Mouse (Mus musculus): ENCODE measurements around the gene Hoxd11. TPM values are rescaled to one million over a fixed set of nuclear protein-coding genes. Genes with fewer than 3 reads are reported as not detected.
A peak's percentile ranks its signal among the peaks of the same experiment; 100 is the strongest.

Gene Hoxd11
- polyA plus RNA-seq, 2 experiments, result 21.4 to 40.0 TPM

- TF ChIP-seq POLR2A (IDR thresholded peaks at IDR 0.05; ENCODE audit: borderline replicate concordance, extremely low read depth, insufficient read depth, insufficient read length), result no peak
- peaks cover 11% of the 10 kb centered on the region; the same call in 1 of the 2 replicates for H3K36me3 ChIP-seq (ENCODE audit: control insufficient read depth, insufficient read depth, low read length)
- peak overlapping the region; percentile 74 for H3K4me3 ChIP-seq (replicated peaks; ENCODE audit: low read length)
- peaks cover 34% of the 10 kb centered on the region for H3K27me3 ChIP-seq (ENCODE audit: control insufficient read depth, insufficient read depth, low read length)
- peak overlapping the region; percentile 97 for H3K27ac ChIP-seq (replicated peaks; ENCODE audit: low read depth, low read length)
- H3K4me1 ChIP-seq (ENCODE audit: control insufficient read depth, insufficient read depth, low read length), result peaks cover 5% of the 10 kb centered on the region; the same call in 1 of the 2 replicates
- ATAC-seq (ENCODE audit: low FRiP score, low read depth) (no peak), DNase-seq (ENCODE audit: low spot score) (no peak)
- WGBS, result 2% methylated on average over 22 of the region's 23 CpGs
- H3K9me3 ChIP-seq (ENCODE audit: control insufficient read depth, low read length), result no peaks in the 10 kb centered on the region
- H3K9ac ChIP-seq (ENCODE audit: low read depth, low read length, severe bottlenecking), result peak overlapping the region; percentile 99
- peak overlapping the region; percentile 96 for H3K4me2 ChIP-seq (replicated peaks; ENCODE audit: low read depth, low read length, severe bottlenecking)
Measured at GRCm38 (mm10) chr2:74679980-74680379, 623 bp downstream of the Hoxd11 start.

- H3K4me1 ChIP-seq (ENCODE audit: control insufficient read depth, insufficient read depth, low read length), result peaks cover 5% of the 10 kb centered on the region; the same call in 1 of the 2 replicates
- H3K4me2 ChIP-seq (replicated peaks; ENCODE audit: low read depth, low read length, severe bottlenecking), result peak overlapping the region; percentile 96
- ATAC-seq (ENCODE audit: low FRiP score, low read depth), result no peak
- H3K4me3 ChIP-seq (replicated peaks; ENCODE audit: low read length), result peak overlapping the region; percentile 74
- H3K27me3 ChIP-seq (ENCODE audit: control insufficient read depth, insufficient read depth, low read length), result peaks cover 35% of the 10 kb centered on the region
- peak overlapping the region; percentile 99 for H3K9ac ChIP-seq (ENCODE audit: low read depth, low read length, severe bottlenecking)
- H3K9me3 ChIP-seq (ENCODE audit: control insufficient read depth, low read length), result no peaks in the 10 kb centered on the region
- peaks cover 11% of the 10 kb centered on the region; the same call in 1 of the 2 replicates for H3K36me3 ChIP-seq (ENCODE audit: control insufficient read depth, insufficient read depth, low read length)
- WGBS, result 7% methylated on average over 21 of the region's 21 CpGs
- peak overlapping the region; percentile 97 for H3K27ac ChIP-seq (replicated peaks; ENCODE audit: low read depth, low read length)
- DNase-seq (ENCODE audit: low spot score), result no peak
- no peak for TF ChIP-seq POLR2A (IDR thresholded peaks at IDR 0.05; ENCODE audit: borderline replicate concordance, extremely low read depth, insufficient read depth, insufficient read length)
Measured at GRCm38 (mm10) chr2:74680561-74681398, 1.4 kb downstream of the Hoxd11 start.

- H3K4me3 ChIP-seq (replicated peaks; ENCODE audit: low read length), result peak overlapping the region; percentile 74
- TF ChIP-seq POLR2A (IDR thresholded peaks at IDR 0.05; ENCODE audit: borderline replicate concordance, extremely low read depth, insufficient read depth, insufficient read length), result peak; percentile 31; the same call in 1 of the 2 replicates
- DNase-seq (ENCODE audit: low spot score) (peak; percentile 73), ATAC-seq (ENCODE audit: low FRiP score, low read depth) (peak; percentile 53)
- peak overlapping the region; percentile 97 for H3K27ac ChIP-seq (replicated peaks; ENCODE audit: low read depth, low read length)
- H3K27me3 ChIP-seq (ENCODE audit: control insufficient read depth, insufficient read depth, low read length), result peaks cover 33% of the 10 kb centered on the region
- H3K36me3 ChIP-seq (ENCODE audit: control insufficient read depth, insufficient read depth, low read length), result peaks cover 13% of the 10 kb centered on the region
- peaks cover 5% of the 10 kb centered on the region; the same call in 1 of the 2 replicates for H3K4me1 ChIP-seq (ENCODE audit: control insufficient read depth, insufficient read depth, low read length)
- under 1% methylated on average over 69 of the region's 78 CpGs for WGBS
- no peaks in the 10 kb centered on the region for H3K9me3 ChIP-seq (ENCODE audit: control insufficient read depth, low read length)
- peak overlapping the region; percentile 96 for H3K4me2 ChIP-seq (replicated peaks; ENCODE audit: low read depth, low read length, severe bottlenecking)
- peak overlapping the region; percentile 99 for H3K9ac ChIP-seq (ENCODE audit: low read depth, low read length, severe bottlenecking)
Measured at GRCm38 (mm10) chr2:74681594-74682531, 2.5 kb downstream of the Hoxd11 start.

- H3K9me3 ChIP-seq (ENCODE audit: control insufficient read depth, low read length), result no peaks in the 10 kb centered on the region
- peaks cover 32% of the 10 kb centered on the region for H3K27me3 ChIP-seq (ENCODE audit: control insufficient read depth, insufficient read depth, low read length)
- ATAC-seq (ENCODE audit: low FRiP score, low read depth), result peak; percentile 1; the same call in 1 of the 2 replicates
- H3K4me1 ChIP-seq (ENCODE audit: control insufficient read depth, insufficient read depth, low read length), result peaks cover 5% of the 10 kb centered on the region; the same call in 1 of the 2 replicates
- H3K36me3 ChIP-seq (ENCODE audit: control insufficient read depth, insufficient read depth, low read length), result peaks cover 22% of the 10 kb centered on the region
- WGBS, result 1% methylated on average over 26 of the region's 51 CpGs
- TF ChIP-seq POLR2A (IDR thresholded peaks at IDR 0.05; ENCODE audit: borderline replicate concordance, extremely low read depth, insufficient read depth, insufficient read length), result no peak
- no peak for DNase-seq (ENCODE audit: low spot score)
- peak overlapping the region; percentile 96 for H3K4me2 ChIP-seq (replicated peaks; ENCODE audit: low read depth, low read length, severe bottlenecking)
- peak overlapping the region; percentile 99 for H3K9ac ChIP-seq (ENCODE audit: low read depth, low read length, severe bottlenecking)
- H3K27ac ChIP-seq (replicated peaks; ENCODE audit: low read depth, low read length), result peak overlapping the region; percentile 97
- peak overlapping the region; percentile 74 for H3K4me3 ChIP-seq (replicated peaks; ENCODE audit: low read length)
Measured at GRCm38 (mm10) chr2:74682796-74683195, 3.4 kb downstream of the Hoxd11 start.
